Mouse (Mus musculus) erythroblast, embryonic 14.5 days (primary cell): ENCODE measurements around the gene Gm11077.

Source experiments
- GATA1 ChIP-seq: IDR thresholded peaks from 2 replicates; pipeline ENCODE4 v1.6.1; 2012; ENCODE audit warnings: low read length, inconsistent platforms, mixed read lengths
- TAL1 ChIP-seq: IDR thresholded peaks from 3 replicates; pipeline ENCODE4 v1.6.1; 2012; ENCODE audit warnings: low read length, inconsistent platforms, mixed read lengths

DNA sequence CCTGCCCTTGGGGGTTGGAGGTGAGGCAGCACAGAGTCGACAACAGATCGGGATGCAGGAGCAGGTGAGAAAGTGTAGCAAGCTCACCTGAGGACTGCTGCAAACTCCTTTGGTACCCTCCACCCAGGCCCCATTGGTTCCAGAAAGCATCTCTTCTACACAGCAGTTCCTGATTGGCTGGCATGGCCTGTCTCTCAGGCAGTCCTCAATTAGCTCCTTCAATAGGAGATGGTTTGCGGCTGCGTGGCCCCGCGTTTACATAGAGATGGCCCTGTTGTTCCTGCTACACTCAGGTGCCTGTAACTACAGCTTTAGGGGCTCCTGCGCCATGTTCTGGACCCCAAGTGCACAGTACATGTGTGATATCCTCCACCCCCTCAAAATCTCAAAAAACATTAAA, 48.4 kb upstream of the Gm11077 start:
- TF ChIP-seq TAL1 (no peak), GATA1 (no peak)
